Mouse (Mus musculus): Measurements from ENCODE around the gene Xxylt1. TPM values are rescaled to one million over a fixed set of nuclear protein-coding genes. Genes with fewer than 3 reads are reported as not detected.
A peak's percentile ranks its signal among the peaks of the same experiment; 100 is the strongest.

Xxylt1 gene
- polyA plus RNA-seq, 1 experiment from 2014 or later: 8.0 TPM

GRCm38 (mm10) chr16:31068280-31068679, 13.0 kb downstream of the Xxylt1 start:
- no peak overlapping the region for H3K27ac ChIP-seq (ENCODE audit: low read length)
- peaks cover 11% of the 10 kb centered on the region for H3K4me1 ChIP-seq (ENCODE audit: control insufficient read depth, insufficient read depth, low read length)
- no peak overlapping the region for H3K9ac ChIP-seq (ENCODE audit: low read length)
- no peak for ATAC-seq (replicated peaks; ENCODE audit: extremely low read depth, insufficient read depth, low FRiP score)
- no peaks in the 10 kb centered on the region for H3K9me3 ChIP-seq (replicated peaks; ENCODE audit: control insufficient read depth, low read length)
- WGBS: 78% methylated on average over 7 of the region's 7 CpGs
- H3K27me3 ChIP-seq (ENCODE audit: control insufficient read depth, insufficient read depth, low read length): no peaks in the 10 kb centered on the region
- no peak overlapping the region for H3K4me2 ChIP-seq (ENCODE audit: low read depth, low read length)
- no peaks in the 10 kb centered on the region for H3K36me3 ChIP-seq (ENCODE audit: control insufficient read depth, insufficient read depth)
- H3K4me3 ChIP-seq (ENCODE audit: low read length): no peak overlapping the region

GRCm38 (mm10) chr16:31066344-31067098, 14.7 kb downstream of the Xxylt1 start:
- Histone ChIP-seq H3K9me3 (replicated peaks; ENCODE audit: control insufficient read depth, low read length) (no peaks in the 10 kb centered on the region), H3K27ac (ENCODE audit: low read length) (peak overlapping the region; percentile 63), H3K27me3 (ENCODE audit: control insufficient read depth, insufficient read depth, low read length) (no peaks in the 10 kb centered on the region), H3K4me3 (ENCODE audit: low read length) (no peak overlapping the region), H3K36me3 (ENCODE audit: control insufficient read depth, insufficient read depth) (no peaks in the 10 kb centered on the region), H3K4me1 (ENCODE audit: control insufficient read depth, insufficient read depth, low read length) (peaks cover 11% of the 10 kb centered on the region), H3K4me2 (ENCODE audit: low read depth, low read length) (peak overlapping the region; percentile 18; the same call in 1 of the 2 replicates), H3K9ac (ENCODE audit: low read length) (no peak overlapping the region)
- 38% methylated on average over 15 of the region's 15 CpGs for WGBS
- peak; percentile 65 for ATAC-seq (replicated peaks; ENCODE audit: extremely low read depth, insufficient read depth, low FRiP score)

GRCm38 (mm10) chr16:31064782-31065181, 16.4 kb downstream of the Xxylt1 start:
- WGBS: 80% methylated on average over 6 of the region's 6 CpGs
- H3K9me3 ChIP-seq (replicated peaks; ENCODE audit: control insufficient read depth, low read length): no peaks in the 10 kb centered on the region
- no peak overlapping the region for H3K4me3 ChIP-seq (ENCODE audit: low read length)
- H3K9ac ChIP-seq (ENCODE audit: low read length): no peak overlapping the region
- no peak overlapping the region for H3K27ac ChIP-seq (ENCODE audit: low read length)
- no peak for ATAC-seq (replicated peaks; ENCODE audit: extremely low read depth, insufficient read depth, low FRiP score)
- H3K27me3 ChIP-seq (ENCODE audit: control insufficient read depth, insufficient read depth, low read length): no peaks in the 10 kb centered on the region
- peaks cover 7% of the 10 kb centered on the region; the same call in 1 of the 2 replicates for H3K4me1 ChIP-seq (ENCODE audit: control insufficient read depth, insufficient read depth, low read length)
- no peak overlapping the region for H3K4me2 ChIP-seq (ENCODE audit: low read depth, low read length)
- H3K36me3 ChIP-seq (ENCODE audit: control insufficient read depth, insufficient read depth): no peaks in the 10 kb centered on the region

- Histone ChIP-seq H3K27ac (ENCODE audit: low read length) (no peak overlapping the region), H3K4me2 (ENCODE audit: low read depth, low read length) (no peak overlapping the region)
Observed at GRCm38 (mm10) chr16:31062918-31063317, 18.3 kb downstream of the Xxylt1 start.

GRCm38 (mm10) chr16:31061246-31061880, 19.9 kb downstream of the Xxylt1 start:
- Histone ChIP-seq H3K27me3 (ENCODE audit: control insufficient read depth, insufficient read depth, low read length) (no peaks in the 10 kb centered on the region), H3K4me3 (ENCODE audit: low read length) (no peak overlapping the region), H3K36me3 (ENCODE audit: control insufficient read depth, insufficient read depth) (no peaks in the 10 kb centered on the region), H3K9ac (ENCODE audit: low read length) (no peak overlapping the region), H3K9me3 (replicated peaks; ENCODE audit: control insufficient read depth, low read length) (no peaks in the 10 kb centered on the region), H3K27ac (ENCODE audit: low read length) (peak overlapping the region; percentile 49; the same call in 1 of the 2 replicates), H3K4me2 (ENCODE audit: low read depth, low read length) (no peak overlapping the region), H3K4me1 (ENCODE audit: control insufficient read depth, insufficient read depth, low read length) (peaks cover 7% of the 10 kb centered on the region)
- 74% methylated on average over 11 of the region's 11 CpGs for WGBS
- ATAC-seq (replicated peaks; ENCODE audit: extremely low read depth, insufficient read depth, low FRiP score): peak; percentile 35; the same call in 1 of the 2 replicates

More at GRCm38 (mm10) chr16:31062918-31063317, 18.3 kb downstream of the Xxylt1 start:
- no peak for ATAC-seq (replicated peaks; ENCODE audit: extremely low read depth, insufficient read depth, low FRiP score)
- Histone ChIP-seq H3K9me3 (replicated peaks; ENCODE audit: control insufficient read depth, low read length) (no peaks in the 10 kb centered on the region), H3K9ac (ENCODE audit: low read length) (no peak overlapping the region), H3K27me3 (ENCODE audit: control insufficient read depth, insufficient read depth, low read length) (no peaks in the 10 kb centered on the region), H3K4me3 (ENCODE audit: low read length) (no peak overlapping the region), H3K4me1 (ENCODE audit: control insufficient read depth, insufficient read depth, low read length) (peaks cover 12% of the 10 kb centered on the region), H3K36me3 (ENCODE audit: control insufficient read depth, insufficient read depth) (no peaks in the 10 kb centered on the region)
- whole genome bisulfite sequencing: 69% methylated on average over 3 of the region's 3 CpGs

- peaks cover 7% of the 10 kb centered on the region; the same call in 1 of the 2 replicates for H3K4me1 ChIP-seq (ENCODE audit: control insufficient read depth, insufficient read depth, low read length)
- no peaks in the 10 kb centered on the region for H3K27me3 ChIP-seq (ENCODE audit: control insufficient read depth, insufficient read depth, low read length)
- no peak for ATAC-seq (replicated peaks; ENCODE audit: extremely low read depth, insufficient read depth, low FRiP score)
- H3K27ac ChIP-seq (ENCODE audit: low read length): no peak overlapping the region
- no peak overlapping the region for H3K9ac ChIP-seq (ENCODE audit: low read length)
- H3K4me3 ChIP-seq (ENCODE audit: low read length): no peak overlapping the region
- no peaks in the 10 kb centered on the region for H3K9me3 ChIP-seq (replicated peaks; ENCODE audit: control insufficient read depth, low read length)
- WGBS: 92% methylated on average over 13 of the region's 13 CpGs
- no peak overlapping the region for H3K4me2 ChIP-seq (ENCODE audit: low read depth, low read length)
- no peaks in the 10 kb centered on the region for H3K36me3 ChIP-seq (ENCODE audit: control insufficient read depth, insufficient read depth)
Observed at GRCm38 (mm10) chr16:31060714-31061113, 20.5 kb downstream of the Xxylt1 start.

GRCm38 (mm10) chr16:31060226-31060625, 21.0 kb downstream of the Xxylt1 start:
- no peak for ATAC-seq (replicated peaks; ENCODE audit: extremely low read depth, insufficient read depth, low FRiP score)

GRCm38 (mm10) chr16:31059730-31060129, 21.5 kb downstream of the Xxylt1 start:
- Histone ChIP-seq H3K27me3 (ENCODE audit: control insufficient read depth, insufficient read depth, low read length) (no peaks in the 10 kb centered on the region), H3K27ac (ENCODE audit: low read length) (no peak overlapping the region), H3K9ac (ENCODE audit: low read length) (no peak overlapping the region), H3K36me3 (ENCODE audit: control insufficient read depth, insufficient read depth) (no peaks in the 10 kb centered on the region), H3K4me1 (ENCODE audit: control insufficient read depth, insufficient read depth, low read length) (peaks cover 7% of the 10 kb centered on the region; the same call in 1 of the 2 replicates), H3K4me2 (ENCODE audit: low read depth, low read length) (no peak overlapping the region), H3K9me3 (replicated peaks; ENCODE audit: control insufficient read depth, low read length) (no peaks in the 10 kb centered on the region), H3K4me3 (ENCODE audit: low read length) (no peak overlapping the region)
- no peak for ATAC-seq (replicated peaks; ENCODE audit: extremely low read depth, insufficient read depth, low FRiP score)
- 82% methylated on average over 4 of the region's 4 CpGs for WGBS

More at GRCm38 (mm10) chr16:31060226-31060625, 21.0 kb downstream of the Xxylt1 start:
- Histone ChIP-seq H3K36me3 (ENCODE audit: control insufficient read depth, insufficient read depth) (no peaks in the 10 kb centered on the region), H3K4me1 (ENCODE audit: control insufficient read depth, insufficient read depth, low read length) (peaks cover 7% of the 10 kb centered on the region; the same call in 1 of the 2 replicates), H3K4me3 (ENCODE audit: low read length) (no peak overlapping the region), H3K9ac (ENCODE audit: low read length) (no peak overlapping the region), H3K27me3 (ENCODE audit: control insufficient read depth, insufficient read depth, low read length) (no peaks in the 10 kb centered on the region), H3K9me3 (replicated peaks; ENCODE audit: control insufficient read depth, low read length) (no peaks in the 10 kb centered on the region), H3K4me2 (ENCODE audit: low read depth, low read length) (no peak overlapping the region), H3K27ac (ENCODE audit: low read length) (no peak overlapping the region)
- WGBS: 91% methylated on average over 3 of the region's 3 CpGs

- Histone ChIP-seq H3K4me1 (ENCODE audit: control insufficient read depth, insufficient read depth, low read length) (peaks cover 14% of the 10 kb centered on the region), H3K4me3 (ENCODE audit: low read length) (no peak overlapping the region), H3K9me3 (replicated peaks; ENCODE audit: control insufficient read depth, low read length) (no peaks in the 10 kb centered on the region), H3K27ac (ENCODE audit: low read length) (no peak overlapping the region), H3K9ac (ENCODE audit: low read length) (0 out of 2 replicates have a peak overlapping the region, but pooled peaks have one; percentile 28), H3K4me2 (ENCODE audit: low read depth, low read length) (no peak overlapping the region), H3K27me3 (ENCODE audit: control insufficient read depth, insufficient read depth, low read length) (no peaks in the 10 kb centered on the region), H3K36me3 (ENCODE audit: control insufficient read depth, insufficient read depth) (no peaks in the 10 kb centered on the region)
- 52% methylated on average over 6 of the region's 6 CpGs for WGBS
- ATAC-seq (replicated peaks; ENCODE audit: extremely low read depth, insufficient read depth, low FRiP score): no peak
Observed at GRCm38 (mm10) chr16:31052812-31053211, 28.4 kb downstream of the Xxylt1 start.
